Mouse (Mus musculus) liver, embryonic 14.5 days (tissue): ENCODE data around the gene Pin1.

Experiments
- CTCF ChIP-seq: IDR thresholded peaks from 2 replicates; pipeline ENCODE4 v1.5.1; 2016; ENCODE audit warnings: antibody characterized with exemption, low read depth, control low read depth
- EP300 ChIP-seq: IDR thresholded peaks from 2 replicates; pipeline ENCODE4 v1.6.1; 2016; ENCODE audit warnings: antibody characterized with exemption, low read depth

DNA sequence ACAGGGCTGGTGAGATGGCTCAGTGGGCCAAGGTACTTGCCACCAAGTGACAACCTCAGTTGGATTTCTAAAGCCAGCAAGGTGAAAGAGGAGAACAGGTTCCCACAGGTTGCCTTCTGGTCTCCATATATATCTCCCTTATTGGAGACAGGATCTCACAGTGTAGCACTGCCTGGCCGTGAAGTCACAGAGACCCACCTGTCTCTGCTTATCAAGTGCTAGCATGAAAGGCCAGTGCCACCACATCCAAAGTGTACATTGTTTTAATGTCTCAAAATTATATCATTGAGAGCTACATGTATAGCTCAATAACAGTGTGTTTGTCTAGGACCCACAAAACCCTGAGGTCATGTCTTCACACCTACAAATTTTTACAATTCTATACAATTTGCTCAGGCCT is 45.6 kb upstream of the Pin1 start:
- no peak for TF ChIP-seq CTCF
- TF ChIP-seq EP300 = no peak
